29 mouse cellular contexts compared by ENCODE assay signal in the genomic region with DNA sequence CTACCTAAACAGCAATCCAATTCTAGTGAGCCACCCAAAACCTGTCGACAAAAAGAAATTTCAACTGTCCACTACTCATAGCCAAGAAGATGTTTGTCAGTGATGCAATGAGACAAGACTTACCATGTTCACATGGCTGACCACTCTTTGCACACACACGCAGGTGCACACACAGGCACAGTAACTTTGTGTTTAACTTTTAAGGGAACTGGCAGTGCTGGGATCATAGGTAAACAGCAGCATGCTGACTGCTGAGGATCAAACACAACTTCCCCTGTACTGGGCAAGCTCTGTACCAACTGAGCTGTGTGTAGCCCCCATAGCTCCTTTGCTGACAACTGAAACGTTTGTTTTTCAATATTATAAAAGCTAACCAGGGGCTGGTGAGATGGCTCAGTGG. TPM values are rescaled to one million over a fixed set of nuclear protein-coding genes. Genes with fewer than 3 reads are reported as not detected.
DNase-seq lines count a peak whose midpoint lies in the region; ATAC-seq and TF ChIP-seq lines count a peak whose summit lies in the region.
"Had no signal": no experiment of that assay in that cellular context is flagged by ENCODE, and none has a peak within 500 bp of the region (broad histone marks: within the 10 kb centered on the region; RNA-seq: fewer than 3 reads in every experiment).

No protein-coding gene starts in this region.

- peak; percentile 60 for ATAC-seq in liver, embryonic 16.5 days (ENCODE audit: low read depth)
- ATAC-seq: activated CD4-positive, CD25-positive, alpha-beta regulatory T cell, adult 4 months; CD4-positive, CD25-positive, alpha-beta regulatory T cell, adult 4 months; forebrain, embryonic 14.5 days; forebrain, embryonic 16.5 days; Patski had no signal

- H3K9ac ChIP-seq in liver, adult 2 months (ENCODE audit: low read depth, low read length) = no peak overlapping the region
- no peak overlapping the region for H3K9ac ChIP-seq in liver, embryonic 16.5 days (ENCODE audit: low read depth, low read length)
- H3K9ac ChIP-seq: embryonic facial prominence, embryonic 12.5 days; forebrain, embryonic 12.5 days had no signal

- H3K27ac ChIP-seq in liver, adult 2 months (replicated peaks; ENCODE audit: insufficient read depth, low read depth, low read length) = no peak overlapping the region
- no peak overlapping the region for H3K27ac ChIP-seq in liver, embryonic 16.5 days (ENCODE audit: low read length)
- H3K27ac ChIP-seq: embryonic facial prominence, embryonic 10.5 days; embryonic facial prominence, embryonic 12.5 days; forebrain, embryonic 10.5 days; forebrain, embryonic 12.5 days had no signal

- peak; percentile 67 for DNase-seq in heart, adult 11 months
- DNase-seq in heart, adult 8-10 months (ENCODE audit: low spot score) = no peak
- DNase-seq in liver, adult 2 months (ENCODE audit: extremely low read depth, low read depth, low spot score) = peak; percentile 59
- DNase-seq in liver = no peak
- no peak for DNase-seq in layer of hippocampus, postnatal 36 days
- DNase-seq: adrenal gland, adult 8-10 months; adrenal gland, postnatal 14 days; adrenal gland, postnatal 36 days; B cell, adult 2 months; cerebellum, adult 11-12 months; cerebellum, adult 2 months; cerebellum, adult 9-10 months; cerebellum, postnatal 10 days; cerebellum, postnatal 25 days had no signal

- no peaks in the 10 kb centered on the region for H3K27me3 ChIP-seq in liver, adult 2 months (ENCODE audit: control insufficient read depth, insufficient read depth, low read length)
- no peaks in the 10 kb centered on the region for H3K27me3 ChIP-seq in liver, embryonic 16.5 days (ENCODE audit: control insufficient read depth, insufficient read depth, low read depth, low read length)
- H3K27me3 ChIP-seq: CH12.LX; embryonic facial prominence, embryonic 12.5 days; forebrain, embryonic 12.5 days; Patski had no signal

- no peak overlapping the region for H3K4me2 ChIP-seq in liver, embryonic 16.5 days (ENCODE audit: low read depth, low read length)
- H3K4me2 ChIP-seq: embryonic facial prominence, embryonic 12.5 days; forebrain, embryonic 12.5 days had no signal

- H3K79me2 ChIP-seq in liver, adult 2 months (ENCODE audit: control insufficient read depth, insufficient read depth, low read length) = peaks cover 32% of the 10 kb centered on the region; the same call in 1 of the 2 replicates

- H3K36me3 ChIP-seq in liver, adult 2 months (ENCODE audit: control insufficient read depth, insufficient read depth, low read length) = no peaks in the 10 kb centered on the region
- no peaks in the 10 kb centered on the region for H3K36me3 ChIP-seq in liver, embryonic 16.5 days (ENCODE audit: control insufficient read depth, insufficient read depth)
- H3K36me3 ChIP-seq: embryonic facial prominence, embryonic 12.5 days had no signal

- no peak for TF ChIP-seq CTCF in liver, adult 2 months (IDR thresholded peaks at IDR 0.05; ENCODE audit: low read depth, low read length)

- WGBS in liver, adult 2 months = 25% methylated on average over 3 of the region's 3 CpGs
- WGBS in liver, embryonic 16.5 days (ENCODE audit: insufficient replicate concordance) = 53% methylated on average over 3 of the region's 3 CpGs

- TF ChIP-seq POLR2A in liver, adult 2 months (IDR thresholded peaks at IDR 0.05; ENCODE audit: extremely low read depth, insufficient read depth, low read length) = no peak

- H3K4me3 ChIP-seq in liver, adult 2 months (ENCODE audit: insufficient read depth, low read depth, low read length) = no peak overlapping the region
- H3K4me3 ChIP-seq in liver, embryonic 16.5 days (ENCODE audit: low read depth, low read length) = no peak overlapping the region
- H3K4me3 ChIP-seq: embryonic facial prominence, embryonic 10.5 days; embryonic facial prominence, embryonic 12.5 days; erythroblast, embryonic 14.5 days; forebrain, embryonic 10.5 days; forebrain, embryonic 12.5 days had no signal

- H3K9me3 ChIP-seq in liver, embryonic 16.5 days (replicated peaks; ENCODE audit: control insufficient read depth, low read length) = no peaks in the 10 kb centered on the region
- H3K9me3 ChIP-seq: embryonic facial prominence, embryonic 10.5 days; embryonic facial prominence, embryonic 12.5 days; forebrain, embryonic 10.5 days; forebrain, embryonic 12.5 days; G1E had no signal

- H3K4me1 ChIP-seq in liver, adult 2 months (ENCODE audit: control insufficient read depth, insufficient read depth, low read length) = peaks cover 4% of the 10 kb centered on the region
- peaks cover 2% of the 10 kb centered on the region for H3K4me1 ChIP-seq in liver, embryonic 16.5 days (ENCODE audit: control insufficient read depth, low read depth, low read length)
- H3K4me1 ChIP-seq: embryonic facial prominence, embryonic 10.5 days; embryonic facial prominence, embryonic 12.5 days; forebrain, embryonic 12.5 days had no signal

RNA-seq across cellular contexts. Expression of a gene that starts 21.3 kb away (rescaled TPM):
- total RNA-seq in heart, adult 8-10 months (2022) = 10 to 100 TPM; 13.0 to 16.2 (median 14.5) TPM
- 11.5 and 11.8 TPM in 2 replicates for total RNA-seq in liver, adult 2 months (2014; rRNA removed)
- 0.87 and 1.0 TPM in 2 replicates for polyA plus RNA-seq in liver, adult 2 months (2012; rRNA removed)
- 4.5 and 4.7 TPM in 2 replicates for polyA plus RNA-seq in liver, embryonic 16.5 days (2015; fragmentation: Nextera tagmentation; extraction: Ambion mirVana)
- 10 to 100 TPM; 25.9 to 28.1 TPM for total RNA-seq in layer of hippocampus, postnatal 36 days (2021)

RNA-seq across cellular contexts. Expression of a gene that starts 32.1 kb away (rescaled TPM):
- total RNA-seq in heart, adult 8-10 months (2022) = not detected
- total RNA-seq in liver, adult 2 months (2014; rRNA removed) = 0.46 TPM in 1 of 2 replicates, not detected in the other
- 0.46 and 0.88 TPM in 2 replicates for polyA plus RNA-seq in liver, adult 2 months (2012; rRNA removed)
- 0.14 TPM in 1 of 2 replicates, not detected in the other for polyA plus RNA-seq in liver, embryonic 16.5 days (2015; fragmentation: Nextera tagmentation; extraction: Ambion mirVana)
- not detected for total RNA-seq in layer of hippocampus, postnatal 36 days (2021)
- total RNA-seq: adrenal gland, adult 18-20 months; adrenal gland, adult 8-10 months; adrenal gland, postnatal 14 days; adrenal gland, postnatal 36 days; CH12.LX; G1E had no signal
- polyA plus RNA-seq: activated CD4-positive, CD25-positive, alpha-beta regulatory T cell, adult 4 months; CD4-positive, CD25-positive, alpha-beta regulatory T cell, adult 4 months; cerebellum, adult 2 months; cortical plate, adult 2 months; erythroblast, embryonic 14.5 days; forebrain, embryonic 16.5 days; G1E; Patski had no signal

Comparison
In these comparisons a context has a peak if more than half of its experiments do, and no peak if none do; other contexts are left out.
1. DNase-seq: peak in heart, adult 11 months (single experiment) and liver, adult 2 months (single experiment); none in heart, adult 8-10 months (single experiment), liver (single experiment) and layer of hippocampus, postnatal 36 days (0 of 2).